Mouse (Mus musculus) bone marrow, adult 2 months (tissue): ENCODE data around the gene Olfr133.

Source experiments
- CTCF ChIP-seq: fragments of 200-500 bp; IDR thresholded peaks from 2 replicates; pipeline ENCODE4 v1.5.1; 2011; ENCODE audit warnings: low read length, control low read depth; ENCODE audit not compliant: control insufficient read depth, insufficient read depth
- POLR2A ChIP-seq: fragments of 200-500 bp; IDR thresholded peaks from 2 replicates; pipeline ENCODE4 v1.6.1; 2011; ENCODE audit warnings: low read depth, mild to moderate bottlenecking, control low read depth, low read length, borderline replicate concordance; ENCODE audit not compliant: control insufficient read depth

DNA sequence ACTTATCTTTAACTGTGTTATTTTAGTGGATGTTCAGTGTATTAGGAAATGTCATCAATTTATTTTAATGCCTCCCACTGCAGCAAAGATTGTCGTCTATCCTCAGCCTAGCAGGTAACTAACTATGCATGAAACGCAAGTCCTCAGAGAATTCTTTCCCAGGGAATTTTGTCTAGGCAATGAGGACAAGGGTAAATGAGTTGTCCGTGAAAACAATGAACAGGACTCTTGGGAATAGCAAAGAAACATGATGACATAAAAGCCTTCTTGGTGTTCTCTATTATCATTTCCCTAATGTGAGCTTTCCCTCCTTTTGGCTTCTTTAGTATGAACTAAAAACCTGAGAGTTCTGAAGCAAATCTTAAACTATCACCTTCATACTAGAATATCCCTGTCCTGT lies 26.0 kb downstream of the Olfr133 start, which contains the start of gene Olfr134:
- TF ChIP-seq CTCF (no peak), POLR2A (no peak)
